Mouse (Mus musculus) forebrain, postnatal 0 days (tissue): ENCODE results near the gene Defb9. TPM values are rescaled to one million over a fixed set of nuclear protein-coding genes. Genes with fewer than 3 reads are reported as not detected.
"Not testable (repeated sequence)": the region's sequence is repeated elsewhere in the genome, so short reads cannot be mapped to it uniquely, and the experiment has no call there.

Experiments used
- ATAC-seq: fragments of 200-750 bp; cut with Nextera tagmentation; 2 replicates; pipeline ENCODE4 v1.8.0; 2017; ENCODE audit warnings: mild to moderate bottlenecking, moderate library complexity
- DNase-seq: peaks from one replicate; pipeline ENCODE4 v3.0.0-alpha.2; 2015
- H3K27ac ChIP-seq: fragments of 300-500 bp; sonication (generic); 2 replicates; pipeline ENCODE4 v1.5.1; 2014; ENCODE audit warnings: low read depth, mild to moderate bottlenecking, antibody characterized with exemption, low read length, moderate library complexity, mixed read lengths
- H3K27me3 ChIP-seq: fragments of 300-500 bp; sonication (generic); 2 replicates; pipeline ENCODE4 v1.6.1; 2014; ENCODE audit warnings: mild to moderate bottlenecking, low read length, mixed read lengths; ENCODE audit not compliant: insufficient read depth
- H3K36me3 ChIP-seq: fragments of 300-500 bp; sonication (generic); 2 replicates; pipeline ENCODE4 v1.6.1; 2014; ENCODE audit warnings: mild to moderate bottlenecking, moderate library complexity; ENCODE audit not compliant: insufficient read depth
- H3K4me1 ChIP-seq: fragments of 300-500 bp; sonication (generic); 2 replicates; pipeline ENCODE4 v1.6.1; 2014; ENCODE audit warnings: antibody characterized with exemption; ENCODE audit not compliant: insufficient read depth
- H3K4me2 ChIP-seq: fragments of 300-500 bp; sonication (generic); 2 replicates; pipeline ENCODE4 v1.6.1; 2014; ENCODE audit warnings: low read depth, mild to moderate bottlenecking, moderate library complexity
- H3K4me3 ChIP-seq: fragments of 300-500 bp; sonication (generic); 2 replicates; pipeline ENCODE4 v1.5.1; 2014; ENCODE audit warnings: low read depth, low read length, mixed read lengths
- H3K9ac ChIP-seq: fragments of 300-500 bp; sonication (generic); 2 replicates; pipeline ENCODE4 v1.6.1; 2014; ENCODE audit warnings: mild to moderate bottlenecking
- H3K9me3 ChIP-seq: fragments of 300-500 bp; sonication (generic); 2 replicates; pipeline ENCODE4 v1.6.1; 2016; ENCODE audit warnings: low read length
- CTCF ChIP-seq: sonication (generic); IDR thresholded peaks from 2 replicates; pipeline ENCODE4 v1.5.1; 2016; ENCODE audit warnings: antibody characterized with exemption, control low read depth, low read depth
- WGBS: fragments of 180-500 bp; shearing (Covaris S2); extraction: QIAGEN DNeasy Blood & Tissue Kit; methylation state at CpG from one replicate; pipeline ENCODE4 v1.1.7; 2014; 5-methylcytosine and 5-hydroxymethylcytosine counted together
- polyA plus RNA-seq: library from polyadenylated mRNA; unstranded; fragments of >200 nt; fragmentation: Nextera tagmentation; extraction: Ambion mirVana; gene quantifications from 2 replicates; pipeline ENCODE4 v1.2.1, GENCODE M21; 2015
- total RNA-seq: library from RNA; depleted of rRNA; stranded (reverse); fragments of >200 nt; gene quantifications from 2 replicates; pipeline ENCODE4 v1.2.3, GENCODE M21; 2014; rRNA removed

Defb9 gene
- total RNA-seq (not detected in 2 replicates), polyA plus RNA-seq (0.88 and 1.2 TPM in 2 replicates)

- H3K9ac ChIP-seq, DNase-seq, ATAC-seq: not testable (repeated sequence)
Measured at GRCm38 (mm10) chr8:21885321-21885720, at the start of gene Defb9. Gene Defb9 (minus strand): TSS chr8:21885421.

GRCm38 (mm10) chr8:21932610-21933009 is 47.4 kb upstream of the Defb9 start, which contains the start of gene Defb15:
Gene Defb15 (minus strand): TSS chr8:21932710.
- ATAC-seq (no peak), DNase-seq (no peak)
- no peak within 1 kb of the TSS for H3K4me2 ChIP-seq
- H3K27ac ChIP-seq = no peak within 1 kb of the TSS
- no peaks in the 10 kb centered on the region for H3K4me1 ChIP-seq
- H3K27me3 ChIP-seq = no peaks in the 10 kb centered on the region
- H3K9ac ChIP-seq = no peak within 1 kb of the TSS
- WGBS = 92% methylated on average over 6 of the region's 6 CpGs
- H3K4me3 ChIP-seq = no peak within 1 kb of the TSS
- no peaks in the 10 kb centered on the region for H3K9me3 ChIP-seq
- no peaks in the 10 kb centered on the region for H3K36me3 ChIP-seq
- TF ChIP-seq CTCF = no peak

More at GRCm38 (mm10) chr8:21885321-21885720, at the start of gene Defb9:
- H3K4me2 ChIP-seq, H3K27ac ChIP-seq, H3K9me3 ChIP-seq, H3K36me3 ChIP-seq, H3K4me3 ChIP-seq, H3K4me1 ChIP-seq, H3K27me3 ChIP-seq: not testable (repeated sequence)

GRCm38 (mm10) chr8:21930754-21931153 is 45.5 kb upstream of the Defb9 start:
- not testable (repeated sequence) for H3K4me2 ChIP-seq, H3K27ac ChIP-seq, ATAC-seq, H3K4me1 ChIP-seq, H3K36me3 ChIP-seq, DNase-seq, H3K9me3 ChIP-seq, H3K4me3 ChIP-seq, H3K9ac ChIP-seq, H3K27me3 ChIP-seq
- WGBS = 68% methylated on average over 3 of the region's 3 CpGs

GRCm38 (mm10) chr8:21915625-21916024 is 30.4 kb upstream of the Defb9 start:
- H3K9ac ChIP-seq = no peak overlapping the region
- 87% methylated on average over 3 of the region's 3 CpGs for WGBS
- ATAC-seq (no peak), DNase-seq (no peak)
- no peaks in the 10 kb centered on the region for H3K9me3 ChIP-seq
- H3K4me2 ChIP-seq = no peak overlapping the region
- no peak overlapping the region for H3K4me3 ChIP-seq
- H3K36me3 ChIP-seq = no peaks in the 10 kb centered on the region
- no peaks in the 10 kb centered on the region for H3K4me1 ChIP-seq
- no peaks in the 10 kb centered on the region for H3K27me3 ChIP-seq
- no peak for TF ChIP-seq CTCF
- H3K27ac ChIP-seq = no peak overlapping the region

- DNase-seq = no peak
- 19% methylated on average over 2 of the region's 2 CpGs for WGBS
- Histone ChIP-seq H3K36me3 (no peaks in the 10 kb centered on the region), H3K27ac (no peak overlapping the region), H3K4me3 (no peak overlapping the region), H3K4me2 (no peak overlapping the region), H3K27me3 (no peaks in the 10 kb centered on the region), H3K9ac (no peak overlapping the region), H3K4me1 (no peaks in the 10 kb centered on the region), H3K9me3 (no peaks in the 10 kb centered on the region)
- no peak for TF ChIP-seq CTCF
- no peak for ATAC-seq
Measured at GRCm38 (mm10) chr8:21912554-21912953, 27.3 kb upstream of the Defb9 start.

GRCm38 (mm10) chr8:21911931-21912330 is 26.7 kb upstream of the Defb9 start:
- DNase-seq (no peak), ATAC-seq (no peak)
- no peak overlapping the region for H3K9ac ChIP-seq
- no peaks in the 10 kb centered on the region for H3K27me3 ChIP-seq
- no peak overlapping the region for H3K4me2 ChIP-seq
- WGBS = 0% methylated on average over 1 of the region's 1 CpGs
- no peaks in the 10 kb centered on the region for H3K36me3 ChIP-seq
- no peak for TF ChIP-seq CTCF
- no peaks in the 10 kb centered on the region for H3K4me1 ChIP-seq
- H3K27ac ChIP-seq = no peak overlapping the region
- H3K9me3 ChIP-seq = no peaks in the 10 kb centered on the region
- H3K4me3 ChIP-seq = no peak overlapping the region

- not testable (repeated sequence) for H3K27ac ChIP-seq, H3K9ac ChIP-seq, H3K4me1 ChIP-seq, H3K9me3 ChIP-seq, H3K4me2 ChIP-seq, DNase-seq, H3K36me3 ChIP-seq, ATAC-seq, H3K4me3 ChIP-seq, H3K27me3 ChIP-seq
Measured at GRCm38 (mm10) chr8:21906290-21906689, 21.1 kb upstream of the Defb9 start, which contains the start of gene Defb11. Gene Defb11 (minus strand): TSS chr8:21906412.

- not testable (repeated sequence) for H3K4me2 ChIP-seq, H3K4me1 ChIP-seq, H3K27ac ChIP-seq, H3K9me3 ChIP-seq, DNase-seq, H3K4me3 ChIP-seq, H3K36me3 ChIP-seq, ATAC-seq, H3K9ac ChIP-seq, H3K27me3 ChIP-seq
- 3% methylated on average over 1 of the region's 1 CpGs for WGBS
Measured at GRCm38 (mm10) chr8:21858586-21858985, 26.6 kb downstream of the Defb9 start, which contains the start of gene Defb10. Gene Defb10 (plus strand): TSS chr8:21858901.

Other genes with a start within 250 kb of the Defb9 start
- not detected in 2 replicates for gene Defa17, start 229.6 kb downstream of the Defb9 start, total RNA-seq
- gene Defa17, start 229.6 kb downstream of the Defb9 start, polyA plus RNA-seq = not detected in 2 replicates
- not detected in 2 replicates for gene Defa34, start 219.6 kb downstream of the Defb9 start, total RNA-seq
- not detected in 2 replicates for gene Defa34, start 219.6 kb downstream of the Defb9 start, polyA plus RNA-seq
- not detected in 2 replicates for gene AY761184, start 181.8 kb downstream of the Defb9 start, total RNA-seq
- not detected in 2 replicates for gene AY761184, start 181.8 kb downstream of the Defb9 start, polyA plus RNA-seq
- gene Defa24, start 150.9 kb downstream of the Defb9 start, total RNA-seq = not detected in 2 replicates
- not detected in 2 replicates for gene Defa24, start 150.9 kb downstream of the Defb9 start, polyA plus RNA-seq
- gene Defb50, start 61.9 kb downstream of the Defb9 start, total RNA-seq = not detected in 2 replicates
- not detected in 2 replicates for gene Defb50, start 61.9 kb downstream of the Defb9 start, polyA plus RNA-seq
- not detected in 2 replicates for gene Defb2, start 45.5 kb downstream of the Defb9 start, total RNA-seq
- gene Defb2, start 45.5 kb downstream of the Defb9 start, polyA plus RNA-seq = not detected in 2 replicates
- gene Defb10, start 26.5 kb downstream of the Defb9 start, total RNA-seq = not detected in 2 replicates
- not detected in 2 replicates for gene Defb10, start 26.5 kb downstream of the Defb9 start, polyA plus RNA-seq
- not detected in 2 replicates for gene Defb11, start 21.0 kb upstream of the Defb9 start, total RNA-seq
- gene Defb11, start 21.0 kb upstream of the Defb9 start, polyA plus RNA-seq = 18.1 and 25.9 TPM in 2 replicates
- gene Defb15, start 47.3 kb upstream of the Defb9 start, total RNA-seq = not detected in 2 replicates
- not detected in 2 replicates for gene Defb15, start 47.3 kb upstream of the Defb9 start, polyA plus RNA-seq
- not detected in 2 replicates for gene Defb35, start 52.9 kb upstream of the Defb9 start, total RNA-seq
- not detected in 2 replicates for gene Defb35, start 52.9 kb upstream of the Defb9 start, polyA plus RNA-seq
- not detected in 2 replicates for gene Defb13, start 61.3 kb upstream of the Defb9 start, total RNA-seq
- not detected in 2 replicates for gene Defb13, start 61.3 kb upstream of the Defb9 start, polyA plus RNA-seq
- gene Fam90a1a, start 73.3 kb upstream of the Defb9 start, total RNA-seq = not detected in 2 replicates
- not detected in 2 replicates for gene Fam90a1a, start 73.3 kb upstream of the Defb9 start, polyA plus RNA-seq
- gene Ccdc70, start 84.4 kb upstream of the Defb9 start, total RNA-seq = not detected in 2 replicates
- gene Ccdc70, start 84.4 kb upstream of the Defb9 start, polyA plus RNA-seq = not detected in 2 replicates
- 2.4 and 3.6 TPM in 2 replicates for gene Atp7b, start 174.9 kb upstream of the Defb9 start, total RNA-seq
- gene Atp7b, start 174.9 kb upstream of the Defb9 start, polyA plus RNA-seq = 0.84 and 1.2 TPM in 2 replicates
- gene Alg11, start 175.3 kb upstream of the Defb9 start, total RNA-seq = 32.0 and 44.6 TPM in 2 replicates
- 22.3 and 29.1 TPM in 2 replicates for gene Alg11, start 175.3 kb upstream of the Defb9 start, polyA plus RNA-seq
- 0.77 and 3.5 TPM in 2 replicates for gene Nek5, start 239.6 kb upstream of the Defb9 start, total RNA-seq
- gene Nek5, start 239.6 kb upstream of the Defb9 start, polyA plus RNA-seq = 0.92 and 1.2 TPM in 2 replicates